Mouse (Mus musculus): ENCODE measurements around the gene Ptpn13.

Ptpn13 gene

DNA sequence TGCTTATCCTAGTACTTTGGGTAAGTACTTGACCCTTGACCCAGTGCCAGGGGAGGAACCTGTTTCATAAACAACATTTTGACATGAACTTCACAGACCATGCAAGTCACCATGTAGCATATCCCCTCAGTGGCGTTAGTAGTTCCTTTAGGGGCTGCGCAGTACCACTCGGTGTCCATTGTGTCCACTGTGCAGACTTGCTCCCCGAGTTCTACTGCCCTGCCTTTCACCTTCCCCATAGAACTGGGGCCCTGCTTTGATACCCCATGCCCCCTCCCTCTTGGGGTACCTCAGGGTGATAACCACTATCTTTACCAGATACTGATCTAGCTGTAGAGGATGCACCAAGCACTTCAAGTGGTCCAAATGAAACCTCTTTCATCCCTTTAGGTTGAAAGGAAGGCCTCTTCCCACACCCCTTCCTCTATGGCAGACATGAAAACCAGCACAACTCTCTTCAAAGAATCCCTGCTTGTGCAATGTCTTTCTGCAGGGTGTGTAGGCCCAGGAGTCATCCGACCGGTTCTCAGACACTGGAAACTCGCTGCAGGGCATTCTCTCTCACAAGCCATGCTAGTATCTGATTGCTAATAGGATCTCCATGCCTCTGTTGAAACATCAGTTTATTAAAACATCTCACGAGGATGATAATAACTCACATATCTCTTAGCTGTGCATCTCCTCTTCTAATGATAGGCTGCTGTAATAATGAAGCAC lies 34.1 kb downstream of the Ptpn13 start:
- DNase-seq (ENCODE audit: low spot score in 2 of 2): peak in 1 of 2 experiments; percentile 48

DNA sequence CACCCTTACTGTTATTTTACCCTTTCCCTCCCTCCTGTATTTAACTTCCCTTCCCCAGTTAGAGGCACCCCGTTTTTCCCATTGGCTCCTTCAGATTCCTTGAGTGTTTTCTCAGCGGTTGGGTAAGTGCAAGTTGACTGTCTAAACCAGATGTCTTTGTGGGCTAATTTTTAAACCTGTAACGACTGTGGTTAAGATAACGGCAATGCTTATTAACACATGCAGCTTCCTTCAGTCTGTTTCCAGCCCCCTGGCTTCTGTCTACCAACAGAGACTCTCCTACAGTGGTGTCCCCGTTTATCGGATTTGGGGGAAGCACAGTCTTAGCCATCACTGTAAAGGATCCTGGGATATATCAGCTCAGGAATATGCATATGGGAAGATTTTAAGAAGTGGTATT lies 35.9 kb downstream of the Ptpn13 start:
- DNase-seq (ENCODE audit: low spot score in 2 of 2): no peak

DNA sequence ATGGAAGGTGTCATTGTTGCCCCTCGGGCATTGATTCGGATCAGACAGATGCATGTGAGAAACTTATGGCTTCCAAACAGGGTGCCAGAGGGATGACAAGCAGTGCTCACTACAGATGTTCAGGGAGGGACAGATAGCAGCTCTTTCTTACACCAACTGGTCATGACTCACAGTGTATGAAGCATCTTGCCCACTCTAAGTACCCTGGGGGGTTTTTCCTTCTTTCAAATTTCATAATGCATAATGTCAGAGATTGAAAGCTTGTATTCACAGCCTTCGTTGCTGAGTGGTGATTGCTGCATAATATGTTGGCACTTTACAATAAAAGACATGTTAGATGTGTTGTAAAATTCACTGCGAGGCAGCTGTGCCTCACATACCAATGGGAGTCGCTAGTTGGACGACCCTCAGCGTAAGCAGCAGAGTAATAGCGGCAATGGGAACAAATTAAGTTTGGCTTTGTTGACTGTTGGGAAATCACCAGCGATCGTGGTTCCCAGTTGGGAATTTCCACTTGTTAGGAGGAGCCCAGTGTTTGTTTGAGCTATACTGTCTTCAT lies 38.7 kb downstream of the Ptpn13 start:
- no peak for DNase-seq (ENCODE audit: low spot score in 2 of 2)

GRCm38 (mm10) chr5:103464329-103464728 lies 39.3 kb downstream of the Ptpn13 start:
- no peak for DNase-seq (ENCODE audit: low spot score in 2 of 2)

GRCm38 (mm10) chr5:103464771-103465170 lies 39.8 kb downstream of the Ptpn13 start:
- no peak for DNase-seq (ENCODE audit: low spot score in 2 of 2)

DNA sequence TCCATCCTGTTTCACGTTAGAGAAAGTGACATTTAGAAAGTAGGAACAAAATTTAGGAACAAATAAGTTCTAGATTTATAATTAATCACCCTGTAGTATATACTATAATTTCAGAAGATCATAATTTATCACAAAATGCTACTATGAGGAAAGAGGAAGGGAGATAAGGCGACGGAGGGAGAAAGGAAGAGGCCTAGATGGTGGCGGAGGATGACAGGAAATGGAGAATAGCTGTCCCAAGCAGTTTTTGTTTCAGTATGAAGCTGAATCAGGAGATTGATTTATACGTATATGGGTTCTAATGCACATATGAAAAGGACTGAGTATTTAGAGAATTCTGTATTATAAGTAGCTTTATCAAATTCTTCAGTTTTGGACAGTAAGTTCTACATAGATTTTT lies 47.7 kb downstream of the Ptpn13 start:
- DNase-seq (ENCODE audit: low spot score in 2 of 2): no peak

GRCm38 (mm10) chr5:103473467-103474096 lies 48.6 kb downstream of the Ptpn13 start:
- DNase-seq (ENCODE audit: low spot score in 2 of 2): no peak

DNA sequence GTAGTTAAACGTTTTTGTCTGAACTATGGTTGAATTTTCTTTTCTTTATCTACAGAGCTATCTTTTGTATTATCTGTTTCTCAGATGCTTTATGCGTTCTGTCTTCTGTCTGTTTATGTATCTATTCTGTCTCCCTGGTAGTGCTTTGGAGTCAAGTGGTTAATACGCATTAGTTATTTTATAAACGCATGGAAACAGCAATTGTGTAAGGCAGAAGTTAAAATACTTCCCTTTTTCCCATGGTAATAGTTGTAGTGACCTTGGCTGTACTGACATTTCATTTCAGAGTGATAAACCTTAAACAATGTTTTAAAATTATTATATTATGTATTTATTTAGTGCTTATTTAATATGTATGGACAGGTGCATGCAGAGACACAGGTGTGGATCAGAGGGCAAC lies 49.3 kb downstream of the Ptpn13 start:
- DNase-seq (ENCODE audit: low spot score in 2 of 2): no peak

- no peak for DNase-seq (ENCODE audit: low spot score in 2 of 2)
Observed at GRCm38 (mm10) chr5:103475503-103475902, 50.5 kb downstream of the Ptpn13 start.

DNA sequence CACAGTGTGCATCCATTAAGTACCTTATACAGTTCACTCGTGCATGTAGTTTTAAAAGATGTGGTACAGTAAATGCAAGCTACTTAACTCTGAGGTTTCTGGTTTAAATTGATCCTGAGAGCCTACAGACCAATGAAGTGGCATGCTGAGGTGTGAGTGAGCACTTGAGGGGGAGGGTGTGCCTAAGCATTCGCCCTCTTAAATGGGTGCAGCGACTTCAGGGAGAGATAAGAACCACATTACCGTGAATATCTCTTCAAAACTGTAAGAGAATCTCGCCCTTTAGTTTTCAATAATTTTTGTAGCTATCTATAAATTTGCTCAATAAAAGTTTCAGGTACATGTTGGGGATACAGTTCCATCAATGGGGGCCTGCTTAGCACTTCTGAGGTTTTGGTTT lies 54.5 kb downstream of the Ptpn13 start:
- no peak for DNase-seq (ENCODE audit: low spot score in 2 of 2)

DNA sequence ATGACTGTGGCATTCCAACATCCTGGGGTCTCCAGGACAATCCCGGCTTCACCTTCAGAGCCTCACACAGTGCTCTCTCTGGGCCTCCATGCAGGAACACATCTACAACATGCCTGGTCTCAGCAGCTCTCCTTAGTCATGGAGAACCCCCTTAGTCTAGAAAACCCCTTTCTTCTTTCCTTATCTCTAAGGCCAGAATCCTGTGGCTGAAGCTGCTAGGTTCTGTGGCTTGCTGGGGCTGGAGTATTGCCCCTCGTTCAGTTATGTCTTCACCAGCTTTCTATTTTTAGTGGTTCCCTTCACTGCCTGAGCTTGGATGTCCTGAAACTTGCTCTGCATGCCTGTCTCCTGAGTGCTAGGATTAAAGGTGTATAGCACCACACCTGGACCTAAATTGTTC lies 56.2 kb downstream of the Ptpn13 start:
- no peak for DNase-seq (ENCODE audit: low spot score in 2 of 2)

DNA sequence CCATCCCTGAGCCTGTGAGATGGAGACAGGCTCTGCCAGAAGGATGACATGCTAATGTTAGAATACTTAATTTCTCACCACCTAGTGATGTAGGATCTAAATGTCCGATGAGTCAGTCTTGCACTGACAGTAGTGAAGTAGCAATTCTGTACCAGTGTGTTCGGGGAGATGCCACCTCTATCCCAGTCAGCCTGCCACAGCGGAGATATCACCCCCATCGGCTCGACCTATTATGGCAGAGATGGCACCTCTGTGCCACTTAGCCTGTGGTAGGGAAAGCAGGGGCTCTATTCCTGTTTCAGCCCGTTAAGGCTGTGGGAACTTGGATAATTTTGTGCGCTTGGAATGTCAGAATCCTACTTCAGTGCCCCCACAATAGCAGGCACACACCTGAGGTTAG lies 62.0 kb downstream of the Ptpn13 start:
- DNase-seq (ENCODE audit: low spot score in 2 of 2): no peak

- no peak for DNase-seq (ENCODE audit: low spot score in 2 of 2)
Observed at GRCm38 (mm10) chr5:103490964-103491363, 66.0 kb downstream of the Ptpn13 start.

- DNase-seq (ENCODE audit: low spot score in 2 of 2): no peak
Observed at GRCm38 (mm10) chr5:103491788-103492187, 66.8 kb downstream of the Ptpn13 start.

DNA sequence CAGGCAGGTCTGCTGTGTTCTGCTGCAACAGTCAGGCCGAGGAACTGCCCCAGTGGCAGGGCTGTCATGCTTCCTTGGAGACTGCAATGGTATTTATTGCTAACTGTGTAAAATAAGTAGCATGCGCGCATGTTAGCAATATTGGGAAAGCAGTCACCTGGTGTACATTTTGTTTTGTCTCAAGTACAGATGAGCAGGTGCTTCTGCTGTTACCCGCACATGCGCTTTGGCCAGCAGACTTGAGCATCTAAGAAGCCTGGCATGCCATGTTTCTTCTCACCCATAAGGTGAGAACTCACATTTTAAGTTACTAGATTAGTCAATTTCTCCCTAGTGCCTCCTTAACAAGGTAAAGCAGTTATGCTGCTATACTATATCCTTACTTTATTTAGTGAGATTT lies 72.1 kb downstream of the Ptpn13 start:
- no peak for DNase-seq (ENCODE audit: low spot score in 2 of 2)

GRCm38 (mm10) chr5:103497480-103497879 lies 72.5 kb downstream of the Ptpn13 start:
- no peak for DNase-seq (ENCODE audit: low spot score in 2 of 2)

- peak; percentile 26 to 31 for DNase-seq (ENCODE audit: low spot score in 2 of 2)
Observed at GRCm38 (mm10) chr5:103499305-103499704, 74.3 kb downstream of the Ptpn13 start.

- DNase-seq (ENCODE audit: low spot score in 2 of 2): no peak
Observed at GRCm38 (mm10) chr5:103501076-103501475, 76.1 kb downstream of the Ptpn13 start.

- DNase-seq (ENCODE audit: low spot score in 2 of 2): no peak
Observed at GRCm38 (mm10) chr5:103501839-103502238, 76.8 kb downstream of the Ptpn13 start.

DNA sequence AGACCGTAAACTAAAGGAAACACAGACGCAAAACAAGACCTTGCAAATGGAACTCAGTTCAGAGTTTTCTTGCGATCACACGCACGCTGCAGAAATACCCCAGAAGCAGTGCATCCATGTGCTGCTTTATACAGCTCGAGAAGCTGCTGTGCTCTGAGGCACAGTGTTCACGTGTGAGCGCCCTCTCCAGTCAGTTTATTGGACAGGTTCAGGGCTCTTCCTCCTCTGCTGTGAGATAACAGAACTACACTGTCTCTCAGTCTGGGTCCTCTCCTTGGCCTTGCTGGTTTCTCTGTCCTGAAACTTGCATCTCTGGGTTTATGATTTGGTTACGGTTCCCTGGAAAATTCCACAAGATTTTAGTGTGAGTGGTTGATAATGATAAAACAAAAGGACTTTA lies 88.2 kb downstream of the Ptpn13 start:
- no peak for DNase-seq (ENCODE audit: low spot score in 2 of 2)

GRCm38 (mm10) chr5:103514441-103514840 lies 89.4 kb downstream of the Ptpn13 start:
- DNase-seq (ENCODE audit: low spot score in 2 of 2): no peak

GRCm38 (mm10) chr5:103515876-103516275 lies 90.9 kb downstream of the Ptpn13 start:
- no peak for DNase-seq (ENCODE audit: low spot score in 2 of 2)

DNA sequence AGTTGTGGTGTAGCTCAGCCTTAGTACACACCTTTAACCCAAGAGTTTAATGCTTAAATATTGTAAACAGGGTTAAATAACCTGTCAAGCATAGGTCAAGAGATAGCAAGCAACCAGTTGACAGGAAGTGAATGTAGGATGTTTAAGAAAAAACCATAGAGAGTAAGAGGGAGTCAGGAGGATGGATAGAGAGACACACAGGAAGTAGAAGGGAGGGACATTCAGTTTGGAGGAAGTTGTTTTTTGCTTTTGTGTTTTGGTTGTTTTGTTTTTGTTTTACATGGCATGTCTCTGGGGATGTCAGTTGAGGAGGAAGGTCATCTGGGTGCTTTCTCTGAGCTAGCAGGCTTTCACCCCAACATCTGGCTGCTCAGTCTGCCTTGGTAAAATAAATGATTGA lies 91.6 kb downstream of the Ptpn13 start:
- DNase-seq (ENCODE audit: low spot score in 2 of 2): no peak
